Comparison of ENCODE assay signal across 29 mouse cellular contexts in genomic region chr14:97896622-97897021, GRCm38 (mm10).
"Had no signal": no experiment of that assay in that cellular context is flagged by ENCODE, and none has a peak within 500 bp of the region (broad histone marks: within the 10 kb centered on the region; RNA-seq: fewer than 3 reads in every experiment).

No protein-coding gene starts in this region.

- H3K4me1 ChIP-seq: embryonic facial prominence, embryonic 10.5 days; embryonic facial prominence, embryonic 12.5 days; embryonic facial prominence, embryonic 13.5 days; embryonic facial prominence, embryonic 15.5 days; forebrain, embryonic 10.5 days; forebrain, embryonic 12.5 days; forebrain, embryonic 15.5 days had no signal

- ATAC-seq: forebrain, embryonic 13.5 days; forebrain, embryonic 14.5 days; forebrain, embryonic 15.5 days; forebrain, embryonic 16.5 days; forebrain, postnatal 0 days had no signal

- H3K27me3 ChIP-seq: embryonic facial prominence, embryonic 12.5 days; embryonic facial prominence, embryonic 13.5 days; embryonic facial prominence, embryonic 15.5 days; forebrain, embryonic 12.5 days; forebrain, embryonic 13.5 days; forebrain, embryonic 15.5 days had no signal

- H3K9me3 ChIP-seq: embryonic facial prominence, embryonic 10.5 days; embryonic facial prominence, embryonic 12.5 days; embryonic facial prominence, embryonic 13.5 days; embryonic facial prominence, embryonic 15.5 days; forebrain, embryonic 10.5 days; forebrain, embryonic 12.5 days; forebrain, embryonic 13.5 days; forebrain, embryonic 15.5 days had no signal

- H3K4me3 ChIP-seq: embryonic facial prominence, embryonic 10.5 days; embryonic facial prominence, embryonic 12.5 days; embryonic facial prominence, embryonic 13.5 days; embryonic facial prominence, embryonic 15.5 days; erythroblast, embryonic 14.5 days; forebrain, embryonic 10.5 days; forebrain, embryonic 12.5 days; forebrain, embryonic 13.5 days; forebrain, embryonic 15.5 days; gastrocnemius, adult 2 months; heart, adult 2 months had no signal

- H3K9ac ChIP-seq: embryonic facial prominence, embryonic 12.5 days; embryonic facial prominence, embryonic 13.5 days; embryonic facial prominence, embryonic 15.5 days; forebrain, embryonic 12.5 days; forebrain, embryonic 13.5 days; forebrain, embryonic 15.5 days; forebrain, postnatal 0 days had no signal

- H3K36me3 ChIP-seq: embryonic facial prominence, embryonic 10.5 days; embryonic facial prominence, embryonic 12.5 days; embryonic facial prominence, embryonic 13.5 days; embryonic facial prominence, embryonic 15.5 days; forebrain, embryonic 12.5 days; forebrain, embryonic 15.5 days had no signal

- H3K27ac ChIP-seq: embryonic facial prominence, embryonic 10.5 days; embryonic facial prominence, embryonic 12.5 days; embryonic facial prominence, embryonic 13.5 days; embryonic facial prominence, embryonic 15.5 days; forebrain, embryonic 10.5 days; forebrain, embryonic 12.5 days; forebrain, embryonic 13.5 days; forebrain, embryonic 15.5 days; gastrocnemius, adult 2 months; heart, adult 2 months had no signal

- DNase-seq: cerebellum, adult 2 months; cerebellum, adult 8-10 months; cerebellum, adult 9-10 months; cerebellum, adult 9-11 months; cerebellum, postnatal 10 days; cerebellum, postnatal 14 days; cerebellum, postnatal 25 days; cerebellum, postnatal 36 days; embryo, embryonic 11 days; forebrain, postnatal 0 days; gastrocnemius, adult 2 months; gastrocnemius, postnatal 10 days; gastrocnemius, postnatal 14 days; gastrocnemius, postnatal 25 days; gastrocnemius, postnatal 36 days; heart, adult 11 months; heart, adult 18-20 months; heart, adult 2 months had no signal
